Mouse (Mus musculus) cerebellum, adult 2 months (tissue): ENCODE measurements around the gene Abcc5.

Experiments used
- CTCF ChIP-seq: fragments of 200-500 bp; IDR thresholded peaks from 2 replicates; pipeline ENCODE4 v1.5.1; 2011; ENCODE audit warnings: low read depth, mild to moderate bottlenecking, control low read depth, low read length, moderate library complexity, borderline replicate concordance; ENCODE audit not compliant: insufficient read depth
- POLR2A ChIP-seq: fragments of 200-500 bp; IDR thresholded peaks from 2 replicates; pipeline ENCODE4 v1.6.1; 2011; ENCODE audit warnings: low read length, control low read depth, borderline replicate concordance; ENCODE audit not compliant: insufficient read depth

DNA sequence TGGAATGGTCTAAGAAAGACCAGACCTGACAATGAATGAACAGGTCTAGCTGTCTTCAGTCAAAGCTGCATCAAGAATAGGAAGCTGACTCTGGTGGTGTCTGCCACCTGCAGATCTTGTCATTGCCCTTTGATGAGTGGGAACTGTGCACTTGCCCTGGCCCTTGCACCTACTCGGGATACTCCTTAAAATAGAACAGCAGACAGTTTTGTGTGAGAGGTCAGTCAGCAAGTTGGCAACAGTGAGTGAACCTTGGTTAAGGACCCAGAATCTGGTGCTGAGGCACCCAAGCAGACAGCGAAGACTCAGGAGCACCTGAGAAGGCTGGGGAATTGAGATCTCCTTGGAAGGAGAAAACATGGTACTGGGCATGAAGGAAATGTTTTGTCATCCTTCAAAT lies 16.7 kb upstream of the Abcc5 start:
- TF ChIP-seq CTCF: no peak
- no peak for TF ChIP-seq POLR2A
